Mouse (Mus musculus) liver, embryonic 15.5 days (tissue): ENCODE data around the gene Sorl1. TPM values are rescaled to one million over a fixed set of nuclear protein-coding genes. Genes with fewer than 3 reads are reported as not detected.

Source experiments
- ATAC-seq: fragments of 200-750 bp; cut with Nextera tagmentation; 2 replicates; pipeline ENCODE4 v1.8.0; 2017; ENCODE audit warnings: moderate number of reproducible peaks, mild to moderate bottlenecking, moderate library complexity; ENCODE audit not compliant: insufficient read depth
- H3K27ac ChIP-seq: fragments of 300-500 bp; sonication (generic); replicated peaks from 2 replicates; pipeline ENCODE4 v1.5.1; 2015; ENCODE audit warnings: mild to moderate bottlenecking, inconsistent platforms
- H3K27me3 ChIP-seq: fragments of 300-500 bp; sonication (generic); 2 replicates; pipeline ENCODE4 v1.6.1; 2015; ENCODE audit warnings: mild to moderate bottlenecking, inconsistent platforms
- H3K36me3 ChIP-seq: fragments of 300-500 bp; sonication (generic); replicated peaks from 2 replicates; pipeline ENCODE4 v1.6.1; 2015; ENCODE audit warnings: moderate library complexity, mild to moderate bottlenecking, inconsistent platforms
- H3K4me1 ChIP-seq: fragments of 300-500 bp; sonication (generic); replicated peaks from 2 replicates; pipeline ENCODE4 v1.6.1; 2015; ENCODE audit warnings: inconsistent platforms
- H3K4me2 ChIP-seq: fragments of 300-500 bp; sonication (generic); 2 replicates; pipeline ENCODE4 v1.6.1; 2015; ENCODE audit warnings: moderate library complexity, mild to moderate bottlenecking, inconsistent platforms
- H3K4me3 ChIP-seq: fragments of 300-500 bp; sonication (generic); replicated peaks from 2 replicates; pipeline ENCODE4 v1.5.1; 2015; ENCODE audit warnings: mild to moderate bottlenecking, inconsistent platforms
- H3K9ac ChIP-seq: fragments of 300-500 bp; sonication (generic); 2 replicates; pipeline ENCODE4 v1.6.1; 2015; ENCODE audit warnings: moderate library complexity, mild to moderate bottlenecking, inconsistent platforms
- H3K9me3 ChIP-seq: fragments of 300-500 bp; sonication (generic); replicated peaks from 2 replicates; pipeline ENCODE4 v1.6.1; 2016; ENCODE audit warnings: inconsistent platforms
- WGBS: fragments of 180-500 bp; shearing (Covaris S2); methylation state at CpG from one replicate; pipeline ENCODE4 v1.1.7; 2015; ENCODE audit warnings: mixed read lengths; ENCODE audit not compliant: insufficient replicate concordance; 5-methylcytosine and 5-hydroxymethylcytosine counted together
- polyA plus RNA-seq: library from polyadenylated mRNA; unstranded; fragments of >200 nt; fragmentation: Nextera tagmentation; extraction: Ambion mirVana; gene quantifications from 2 replicates; pipeline ENCODE4 v1.2.1, GENCODE M21; 2015

Sorl1 gene
- polyA plus RNA-seq, 1 experiment from 2014 or later: 2.0 TPM

DNA sequence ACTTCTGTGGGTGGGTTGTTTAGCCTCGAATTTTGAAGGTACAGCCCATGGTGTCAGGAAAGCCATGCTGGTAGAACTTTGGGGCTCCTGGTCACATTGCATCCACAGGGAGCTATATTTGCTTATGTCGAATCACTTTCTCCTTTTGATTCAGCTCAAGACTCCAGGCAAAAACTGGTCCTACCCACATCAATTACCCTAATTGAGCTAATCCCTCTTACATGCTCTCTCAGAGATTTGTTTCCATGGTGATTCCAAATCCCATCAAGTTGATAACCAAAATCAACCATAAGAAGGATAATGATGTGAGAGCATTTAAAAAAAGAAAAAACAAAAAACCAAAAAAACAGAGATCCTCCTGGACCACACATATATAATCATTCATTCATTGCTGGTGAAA lies 75.6 kb downstream of the Sorl1 start:
- ATAC-seq: no peak
- Histone ChIP-seq H3K27ac (no peak overlapping the region), H3K9me3 (no peaks in the 10 kb centered on the region), H3K4me3 (no peak overlapping the region), H3K36me3 (no peaks in the 10 kb centered on the region), H3K27me3 (no peaks in the 10 kb centered on the region), H3K4me1 (no peaks in the 10 kb centered on the region), H3K4me2 (no peak overlapping the region), H3K9ac (no peak overlapping the region)
- WGBS: 34% methylated on average over 2 of the region's 2 CpGs

DNA sequence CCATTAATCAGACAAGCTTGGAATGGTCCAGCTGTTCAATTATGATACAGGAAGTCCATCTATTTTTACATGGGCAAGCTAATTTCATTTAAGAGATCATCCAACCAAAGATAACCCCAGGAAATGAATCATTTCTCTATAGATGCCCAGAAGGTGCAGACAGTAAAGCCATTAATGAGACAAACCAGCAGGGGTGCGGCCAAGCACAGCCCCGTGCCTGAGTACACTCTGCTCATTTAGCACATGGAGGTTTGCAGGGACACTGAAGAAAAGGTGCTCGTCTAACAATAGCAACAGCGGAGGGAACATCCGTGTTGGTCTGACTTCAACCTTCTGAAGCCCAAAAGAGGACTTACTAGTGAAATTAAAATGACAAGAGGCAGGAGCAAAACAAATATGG lies 76.3 kb downstream of the Sorl1 start:
- no peak overlapping the region for H3K27ac ChIP-seq
- WGBS: 59% methylated on average over 5 of the region's 5 CpGs

DNA sequence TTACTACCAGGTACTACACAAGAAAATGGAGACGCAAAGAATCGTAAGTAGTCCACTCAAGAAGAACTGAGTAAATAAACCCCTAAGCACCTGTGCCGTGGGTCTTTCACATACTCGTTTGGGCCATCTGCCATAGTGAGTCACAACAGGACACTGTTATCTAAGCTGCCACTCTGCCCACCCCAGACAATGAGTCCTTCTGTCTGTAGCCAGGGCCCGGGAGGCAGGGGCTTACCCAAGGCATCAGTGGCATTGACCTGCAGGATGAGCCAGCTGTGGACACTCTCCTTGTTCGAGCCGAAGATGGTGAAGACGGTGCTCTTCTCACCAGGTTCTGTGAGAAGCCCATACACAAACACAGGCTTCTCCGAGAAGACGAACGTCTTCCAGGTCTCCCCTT lies 77.8 kb downstream of the Sorl1 start:
- Histone ChIP-seq H3K4me1 (no peaks in the 10 kb centered on the region), H3K4me3 (no peak overlapping the region), H3K9ac (no peak overlapping the region), H3K4me2 (no peak overlapping the region), H3K27ac (no peak overlapping the region), H3K9me3 (no peaks in the 10 kb centered on the region), H3K36me3 (no peaks in the 10 kb centered on the region), H3K27me3 (no peaks in the 10 kb centered on the region)
- no peak for ATAC-seq
- 77% methylated on average over 11 of the region's 11 CpGs for whole genome bisulfite sequencing

More for the DNA sequence above, 76.3 kb downstream of the Sorl1 start:
- no peak overlapping the region for H3K4me3 ChIP-seq
- H3K4me2 ChIP-seq: no peak overlapping the region
- H3K9me3 ChIP-seq: no peaks in the 10 kb centered on the region
- ATAC-seq: no peak
- no peaks in the 10 kb centered on the region for H3K4me1 ChIP-seq
- H3K9ac ChIP-seq: no peak overlapping the region
- H3K27me3 ChIP-seq: no peaks in the 10 kb centered on the region
- no peaks in the 10 kb centered on the region for H3K36me3 ChIP-seq

DNA sequence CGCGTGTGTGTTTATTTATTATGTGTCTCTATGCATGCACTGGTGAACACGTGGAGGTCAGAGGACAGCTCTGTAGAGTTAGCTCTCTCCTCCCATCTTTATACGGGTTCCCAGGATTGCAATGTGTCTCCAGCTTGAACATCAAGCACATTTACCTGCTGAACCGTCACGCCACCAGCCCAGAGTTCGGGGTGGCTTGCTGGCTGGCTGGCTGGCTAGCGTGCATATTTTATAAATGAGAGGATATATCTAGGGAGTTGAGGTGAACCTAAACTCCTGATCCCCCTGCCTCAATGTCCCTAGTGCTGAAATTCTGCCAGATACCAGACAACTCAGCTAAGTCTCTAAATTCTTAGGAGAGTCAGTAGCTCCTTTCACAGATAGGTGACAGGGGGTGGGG lies 79.4 kb downstream of the Sorl1 start:
- Histone ChIP-seq H3K4me1 (no peaks in the 10 kb centered on the region), H3K9ac (no peak overlapping the region), H3K27ac (no peak overlapping the region), H3K9me3 (no peaks in the 10 kb centered on the region), H3K4me2 (no peak overlapping the region), H3K4me3 (no peak overlapping the region), H3K36me3 (no peaks in the 10 kb centered on the region), H3K27me3 (no peaks in the 10 kb centered on the region)
- 75% methylated on average over 8 of the region's 8 CpGs for WGBS
- ATAC-seq: no peak

DNA sequence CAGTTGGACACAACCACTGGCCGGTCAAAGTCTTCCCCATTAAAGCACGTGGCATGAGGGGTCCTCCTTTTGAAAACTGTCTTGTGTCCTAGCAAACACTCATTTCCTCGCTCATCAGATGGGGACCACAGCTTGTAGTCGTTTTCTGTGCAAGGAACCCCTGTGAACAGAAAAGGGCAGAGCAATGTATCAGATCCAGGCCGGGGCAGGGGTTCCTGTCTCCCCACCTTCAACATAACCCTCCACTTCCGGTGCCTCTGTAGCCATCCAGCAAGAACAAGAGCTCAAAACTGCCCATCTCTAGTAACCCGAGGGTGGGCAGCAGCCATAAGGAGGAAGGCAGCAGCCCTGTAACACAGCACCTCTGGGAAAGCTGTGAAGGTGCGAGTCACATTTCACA lies 80.2 kb downstream of the Sorl1 start:
- Histone ChIP-seq H3K27me3 (no peaks in the 10 kb centered on the region), H3K27ac (no peak overlapping the region), H3K9me3 (no peaks in the 10 kb centered on the region), H3K4me3 (no peak overlapping the region), H3K4me2 (no peak overlapping the region), H3K36me3 (no peaks in the 10 kb centered on the region), H3K4me1 (no peaks in the 10 kb centered on the region), H3K9ac (no peak overlapping the region)
- WGBS: 67% methylated on average over 8 of the region's 8 CpGs
- no peak for ATAC-seq

DNA sequence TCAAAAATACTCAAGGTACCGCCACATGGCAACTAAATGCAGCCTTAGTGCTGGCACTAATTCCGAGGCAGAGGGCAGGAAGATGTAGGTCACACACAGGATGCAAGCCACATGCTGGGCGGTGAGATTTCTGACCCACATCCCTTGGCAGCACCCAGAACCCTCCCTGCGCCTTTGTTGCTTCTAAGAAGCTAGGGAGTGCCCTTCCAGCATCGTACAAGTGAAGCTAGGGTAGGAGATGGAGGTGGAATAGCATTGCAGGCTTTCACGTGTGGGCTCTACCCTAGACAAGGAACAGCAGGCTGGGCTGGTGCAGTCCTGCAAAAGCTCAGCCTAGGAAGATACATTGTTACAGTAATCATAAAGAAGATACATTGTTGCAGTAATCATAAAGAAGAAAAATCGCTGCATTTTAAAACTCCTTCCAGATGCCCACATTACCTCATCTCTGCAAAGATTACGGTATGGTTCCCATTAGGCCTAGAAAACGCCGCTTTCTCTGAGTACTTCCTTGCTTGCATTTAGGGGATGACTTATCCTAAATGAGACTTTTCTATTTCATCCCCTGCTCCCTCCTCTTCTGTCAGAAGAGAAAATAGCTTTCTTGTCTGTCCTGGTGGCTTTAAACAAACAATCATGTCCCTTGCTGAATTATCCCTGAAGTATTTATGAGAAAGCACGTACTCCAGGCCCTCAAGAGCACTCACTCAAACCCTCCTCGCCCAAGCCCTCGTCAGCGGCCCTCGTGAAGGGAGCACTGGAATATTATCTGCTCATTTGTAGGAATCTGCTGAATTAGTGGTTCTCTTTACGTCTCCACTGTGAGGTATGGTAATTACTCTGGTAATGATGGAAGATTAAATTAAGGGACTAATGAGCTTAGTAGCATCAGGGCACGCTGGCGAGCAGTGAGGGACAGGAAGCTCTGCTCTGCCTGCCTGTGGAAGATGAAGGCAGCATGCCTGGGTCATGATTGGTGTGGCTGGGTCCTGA lies 84.8 kb downstream of the Sorl1 start:
- Histone ChIP-seq H3K4me2 (no peak overlapping the region), H3K27me3 (no peaks in the 10 kb centered on the region), H3K4me3 (no peak overlapping the region), H3K4me1 (no peaks in the 10 kb centered on the region), H3K9me3 (no peaks in the 10 kb centered on the region), H3K9ac (no peak overlapping the region), H3K27ac (no peak overlapping the region), H3K36me3 (no peaks in the 10 kb centered on the region)
- 60% methylated on average over 18 of the region's 18 CpGs for WGBS
- no peak for ATAC-seq

DNA sequence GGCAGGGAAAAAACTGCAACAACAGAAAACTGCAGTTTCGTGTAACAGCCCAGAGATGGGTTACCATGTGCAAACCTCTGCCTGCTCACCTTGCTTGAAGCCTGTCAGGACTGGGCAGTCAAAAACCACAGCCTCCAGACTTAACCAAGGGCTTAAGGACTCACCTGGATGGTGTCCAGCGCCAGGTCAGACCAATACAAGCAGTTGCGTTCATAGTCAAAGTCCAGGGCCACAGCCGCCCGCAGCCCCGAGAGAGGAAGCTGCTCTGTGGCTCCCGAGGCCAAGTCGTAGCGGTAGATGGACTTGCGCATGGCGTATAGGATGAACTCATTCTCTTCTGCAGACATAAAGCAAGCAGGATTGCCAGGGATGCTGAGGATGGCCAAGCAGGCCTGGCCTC lies 87.2 kb downstream of the Sorl1 start:
- H3K27me3 ChIP-seq: no peaks in the 10 kb centered on the region
- 77% methylated on average over 11 of the region's 11 CpGs for whole genome bisulfite sequencing

DNA sequence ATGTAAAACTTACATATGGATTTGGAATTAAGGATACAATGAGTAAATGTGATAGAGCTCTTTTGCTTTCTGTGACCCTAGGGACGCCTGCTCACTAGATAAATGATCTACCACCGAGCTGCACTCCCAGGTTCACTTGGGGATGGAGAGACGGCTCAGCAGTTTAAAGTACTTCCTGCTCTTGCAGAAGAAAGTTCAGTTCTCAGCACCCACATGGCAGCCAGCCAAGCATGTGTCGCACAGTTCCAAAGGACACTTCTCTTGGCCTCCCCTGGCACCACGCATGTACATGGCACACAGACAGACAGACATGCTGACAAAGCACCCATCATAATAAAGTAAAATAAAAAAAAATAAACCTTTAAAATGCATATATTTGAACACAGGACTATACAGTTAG lies 88.1 kb downstream of the Sorl1 start:
- 38% methylated on average over 5 of the region's 5 CpGs for WGBS
- no peak for ATAC-seq
- no peak overlapping the region for H3K4me3 ChIP-seq

More for the DNA sequence above, 87.2 kb downstream of the Sorl1 start:
- Histone ChIP-seq H3K4me2 (no peak overlapping the region), H3K36me3 (no peaks in the 10 kb centered on the region), H3K27ac (no peak overlapping the region), H3K4me3 (no peak overlapping the region), H3K9ac (no peak overlapping the region), H3K4me1 (no peaks in the 10 kb centered on the region), H3K9me3 (no peaks in the 10 kb centered on the region)
- no peak for ATAC-seq

DNA sequence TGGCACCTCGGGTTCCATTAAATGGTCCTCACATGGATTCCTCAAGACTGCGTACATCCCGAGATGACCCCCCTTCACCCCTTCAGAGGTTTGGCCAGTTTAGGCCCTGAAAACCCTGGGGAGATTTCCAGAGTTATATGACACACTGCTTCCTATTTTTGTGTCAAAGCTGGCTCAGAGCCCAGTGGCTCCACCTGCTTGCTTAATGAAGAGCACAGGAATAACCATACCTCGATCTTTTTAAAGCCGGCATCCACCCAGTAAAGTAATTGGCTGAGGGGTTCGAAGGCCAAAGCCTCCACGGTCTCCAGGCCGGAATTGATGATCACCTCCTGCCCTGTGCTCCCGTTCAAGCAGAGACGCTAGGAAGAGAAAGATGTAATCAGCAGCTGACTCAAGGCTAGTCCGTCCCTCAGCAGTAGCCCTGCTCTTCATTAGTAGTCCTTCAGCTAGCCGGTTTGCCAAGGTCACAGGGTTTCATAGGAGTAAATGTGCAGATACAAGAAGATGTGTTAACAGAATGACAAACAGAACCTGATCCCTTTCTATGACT lies 88.8 kb downstream of the Sorl1 start:
- Histone ChIP-seq H3K9ac (no peak overlapping the region), H3K4me2 (no peak overlapping the region), H3K27me3 (no peaks in the 10 kb centered on the region), H3K27ac (no peak overlapping the region), H3K36me3 (no peaks in the 10 kb centered on the region), H3K4me1 (no peaks in the 10 kb centered on the region), H3K9me3 (no peaks in the 10 kb centered on the region), H3K4me3 (no peak overlapping the region)
- no peak for ATAC-seq
- WGBS: 74% methylated on average over 12 of the region's 12 CpGs

More for the DNA sequence above, 88.1 kb downstream of the Sorl1 start:
- Histone ChIP-seq H3K27ac (no peak overlapping the region), H3K9ac (no peak overlapping the region), H3K27me3 (no peaks in the 10 kb centered on the region), H3K9me3 (no peaks in the 10 kb centered on the region), H3K4me1 (no peaks in the 10 kb centered on the region), H3K4me2 (no peak overlapping the region), H3K36me3 (no peaks in the 10 kb centered on the region)

DNA sequence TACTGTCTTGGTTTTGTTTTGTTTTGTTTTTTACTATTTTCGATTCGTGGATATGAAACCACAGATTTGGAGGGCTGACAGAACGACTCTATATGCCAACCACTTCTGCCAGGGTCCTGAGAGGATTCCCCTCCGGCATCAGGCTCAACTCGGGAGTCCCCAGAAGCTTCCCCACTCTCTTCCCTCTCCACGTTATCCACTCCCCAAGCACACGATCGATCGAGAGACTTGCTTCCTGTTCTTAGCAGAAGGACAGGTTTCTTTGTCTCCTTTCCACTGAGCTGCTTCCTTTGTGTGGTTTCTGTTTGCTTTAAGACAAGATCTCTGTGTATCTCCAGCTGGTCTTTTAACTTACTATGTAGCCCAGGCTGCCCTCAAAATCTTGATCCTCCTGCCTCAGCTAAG lies 90.0 kb downstream of the Sorl1 start:
- no peaks in the 10 kb centered on the region for H3K9me3 ChIP-seq
- H3K4me2 ChIP-seq: no peak overlapping the region
- 18% methylated on average over 9 of the region's 9 CpGs for WGBS
- no peak for ATAC-seq
- H3K27ac ChIP-seq: no peak overlapping the region
- no peak overlapping the region for H3K4me3 ChIP-seq
- H3K4me1 ChIP-seq: no peaks in the 10 kb centered on the region
- H3K9ac ChIP-seq: no peak overlapping the region
- no peaks in the 10 kb centered on the region for H3K27me3 ChIP-seq
- H3K36me3 ChIP-seq: no peaks in the 10 kb centered on the region

DNA sequence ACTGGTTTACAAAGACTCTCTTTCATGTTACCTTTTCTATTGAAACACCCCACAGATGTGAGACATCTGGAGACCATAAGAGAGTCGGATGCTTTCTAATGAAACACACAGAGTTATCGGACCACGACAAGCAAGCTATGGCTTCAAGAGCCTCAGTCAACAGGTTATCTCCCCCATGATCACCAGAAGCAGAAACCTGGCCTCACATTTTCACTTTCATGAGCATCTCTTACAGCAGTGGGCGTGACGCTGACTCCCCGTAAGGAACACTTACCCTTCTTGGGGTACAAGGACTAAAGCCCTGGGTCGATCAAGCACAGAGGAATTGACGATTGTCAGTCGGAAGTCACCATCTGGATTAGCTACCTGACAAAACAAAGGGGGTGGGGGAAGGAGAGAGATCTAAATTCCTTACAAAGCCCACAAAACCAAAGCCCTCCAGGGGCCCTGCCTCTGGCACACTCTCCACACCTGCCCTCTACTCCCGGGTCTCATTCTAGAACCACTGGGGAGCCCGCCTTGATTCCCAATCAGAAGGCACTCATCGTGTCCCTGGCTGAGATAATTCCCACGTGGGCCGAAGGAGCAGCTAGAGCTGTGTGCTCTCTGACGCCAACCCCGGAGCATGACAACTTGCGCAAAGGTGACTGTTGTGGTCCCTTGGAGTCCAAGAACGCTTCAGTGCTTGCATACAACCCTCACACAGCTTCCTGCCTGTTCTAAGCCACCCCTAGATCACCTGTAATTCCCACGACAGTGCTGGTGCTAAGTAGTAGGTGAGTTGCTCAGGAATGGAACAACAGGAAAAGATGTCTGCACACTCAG lies 90.6 kb downstream of the Sorl1 start:
- no peak overlapping the region for H3K9ac ChIP-seq
- no peaks in the 10 kb centered on the region for H3K36me3 ChIP-seq
- no peak overlapping the region for H3K4me2 ChIP-seq
- no peak for ATAC-seq
- no peak overlapping the region for H3K27ac ChIP-seq
- no peaks in the 10 kb centered on the region for H3K27me3 ChIP-seq
- H3K9me3 ChIP-seq: no peaks in the 10 kb centered on the region
- WGBS: 58% methylated on average over 19 of the region's 19 CpGs
- H3K4me3 ChIP-seq: no peak overlapping the region
- H3K4me1 ChIP-seq: no peaks in the 10 kb centered on the region
